Mouse (Mus musculus): ENCODE data around the gene Olfr1440.

The Olfr1440 gene

GRCm38 (mm10) chr19:12386979-12387378 is at the start of gene Olfr1440:
TSS of gene Olfr1440 (plus strand) at chr19:12387279.
- no peak for DNase-seq

- no peak for DNase-seq
Measured at GRCm38 (mm10) chr19:12373004-12373403, 14.1 kb upstream of the Olfr1440 start.

GRCm38 (mm10) chr19:12374465-12375025 is 12.5 kb upstream of the Olfr1440 start:
- no peak for DNase-seq

GRCm38 (mm10) chr19:12413737-12414136 is 26.7 kb downstream of the Olfr1440 start:
- no peak for DNase-seq

- no peak for DNase-seq
Measured at GRCm38 (mm10) chr19:12417361-12417760, 30.3 kb downstream of the Olfr1440 start, which contains the start of gene Olfr1441. TSS of gene Olfr1441 (plus strand) at chr19:12417433.

DNA sequence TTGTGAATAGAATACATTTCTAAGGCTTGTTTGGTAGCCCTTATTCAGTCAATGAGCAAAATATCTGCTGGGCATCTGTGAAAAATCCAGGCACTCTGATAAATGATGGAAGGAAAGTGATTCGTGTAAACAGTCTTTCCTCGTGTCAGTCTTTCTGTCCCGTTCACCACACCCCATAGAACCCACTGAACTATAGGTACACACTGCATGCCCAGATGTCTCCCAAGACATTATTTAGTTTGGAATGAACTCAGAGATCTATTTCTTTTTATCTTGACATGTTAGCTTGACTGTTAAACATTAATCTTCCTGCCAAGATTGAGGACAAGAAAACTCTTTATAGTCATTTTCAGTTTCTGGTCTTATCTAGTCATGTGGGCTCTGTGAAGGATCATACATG is 31.2 kb downstream of the Olfr1440 start:
- DNase-seq, result no peak

DNA sequence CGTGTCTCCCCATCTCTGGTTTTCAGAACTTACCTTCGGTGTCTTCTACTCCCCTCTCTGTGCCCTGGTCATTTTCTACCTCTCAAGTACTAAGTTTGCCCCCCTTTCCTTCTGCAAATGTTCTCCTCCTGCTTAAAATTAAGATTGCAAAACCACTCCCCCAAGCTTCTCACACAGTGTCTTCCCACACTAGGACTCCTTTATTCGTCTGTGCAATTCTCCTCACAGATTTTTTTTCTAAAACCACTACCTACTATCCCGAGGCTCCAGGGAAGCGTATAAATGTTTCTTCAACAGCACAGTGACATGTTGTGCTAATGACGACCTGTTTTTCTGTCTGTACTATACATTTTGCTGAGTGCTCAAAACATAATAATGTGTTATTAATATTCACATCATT is 33.5 kb downstream of the Olfr1440 start:
- no peak for DNase-seq

DNA sequence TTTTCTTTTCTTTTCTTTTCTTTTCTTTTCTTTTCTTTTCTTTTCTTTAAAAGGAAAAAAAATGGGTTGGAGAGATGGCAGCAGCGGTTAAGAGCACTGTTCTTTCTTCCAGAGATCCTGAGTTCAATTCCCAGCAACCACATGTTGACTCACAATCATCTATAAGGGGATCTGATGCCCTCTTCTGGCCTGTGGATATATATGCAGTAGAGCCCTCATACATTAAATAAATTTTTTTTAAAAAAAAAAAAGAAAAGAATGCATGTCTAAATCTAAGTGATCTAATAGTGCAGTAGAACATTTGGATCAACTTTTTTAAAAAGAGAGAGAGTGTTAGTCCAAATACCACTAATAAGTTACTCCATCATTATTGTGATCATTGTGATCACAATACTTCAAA is 34.6 kb downstream of the Olfr1440 start:
- no peak for DNase-seq

- no peak for DNase-seq
Measured at GRCm38 (mm10) chr19:12427101-12427500, 40.0 kb downstream of the Olfr1440 start.

- DNase-seq, result no peak
Measured at GRCm38 (mm10) chr19:12427605-12428004, 40.5 kb downstream of the Olfr1440 start, which contains the start of gene Pfpl. TSS of gene Pfpl (plus strand) at chr19:12427905.

- no peak for DNase-seq
Measured at GRCm38 (mm10) chr19:12433033-12433432, 46.0 kb downstream of the Olfr1440 start.

DNA sequence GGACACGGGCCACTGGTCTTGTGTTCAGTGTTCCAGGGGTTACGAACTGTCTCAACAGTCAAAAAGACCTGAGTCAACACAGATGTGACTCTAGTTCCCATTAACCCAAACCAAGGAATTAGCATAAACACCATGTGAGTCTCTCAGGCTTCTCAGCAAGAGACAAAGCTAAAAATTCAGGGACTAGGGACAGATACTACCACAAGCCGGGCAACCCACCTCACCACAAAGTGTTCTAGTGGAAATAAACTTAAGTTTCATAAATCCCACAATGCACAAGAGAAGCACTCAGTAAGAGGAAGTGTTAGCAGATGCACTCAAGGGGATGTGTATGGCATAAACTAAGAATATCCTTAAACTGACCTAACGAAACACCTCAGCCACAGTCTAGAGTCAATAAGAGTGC is 47.9 kb downstream of the Olfr1440 start:
- no peak for DNase-seq

- no peak for DNase-seq
Measured at GRCm38 (mm10) chr19:12435750-12436524, 48.9 kb downstream of the Olfr1440 start.

GRCm38 (mm10) chr19:12439581-12439980 is 52.5 kb downstream of the Olfr1440 start:
- DNase-seq, result no peak

DNA sequence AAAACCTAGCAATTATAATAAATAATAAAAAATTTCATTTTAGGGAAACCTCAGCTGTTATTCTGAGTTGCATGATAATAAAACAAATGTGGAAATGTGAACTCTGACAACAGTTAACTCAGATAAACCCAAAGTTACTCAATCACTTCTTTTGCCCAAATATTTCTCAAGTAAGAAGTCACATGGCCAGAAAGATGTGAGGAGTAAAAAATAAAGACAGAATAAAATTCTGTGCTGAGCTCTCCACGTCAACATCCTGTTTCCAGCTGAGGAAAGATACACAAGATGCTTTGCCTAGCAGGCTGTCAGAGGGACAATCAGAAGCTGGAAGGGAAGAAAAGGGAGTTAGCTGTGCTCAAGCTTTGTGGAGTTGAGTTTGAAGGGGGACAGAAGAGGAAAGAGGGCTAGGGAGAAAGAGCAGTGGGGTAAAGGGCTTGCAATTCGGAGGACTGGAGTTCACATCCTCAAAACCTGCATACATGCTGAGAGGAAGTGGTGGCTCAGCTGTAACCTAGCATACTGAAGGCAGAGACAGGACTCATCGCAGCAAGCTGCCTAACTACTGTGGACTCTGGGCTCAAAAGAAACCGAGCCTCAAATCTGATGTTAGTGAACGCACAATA is 53.1 kb downstream of the Olfr1440 start:
- no peak for DNase-seq

DNA sequence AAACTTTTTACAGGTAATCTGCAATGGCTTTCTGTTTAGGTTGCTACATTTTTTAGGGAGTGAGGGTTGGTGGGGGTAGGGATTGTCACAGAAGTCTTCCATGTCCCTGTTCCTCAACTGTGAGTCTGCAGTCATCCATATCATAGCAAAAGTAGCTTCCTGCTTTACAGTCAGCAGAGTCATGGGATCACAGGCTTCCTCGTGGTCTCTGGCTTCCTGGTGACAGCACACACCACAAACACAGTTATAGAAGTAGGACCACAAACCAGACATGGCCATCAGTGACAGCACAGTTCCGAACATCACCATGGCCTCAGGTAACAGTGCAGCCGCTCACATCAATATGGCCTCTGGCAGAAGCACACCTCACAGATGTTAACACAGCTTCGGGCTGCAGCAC is 55.5 kb downstream of the Olfr1440 start:
- DNase-seq, result no peak

- no peak for DNase-seq
Measured at GRCm38 (mm10) chr19:12445014-12445413, 57.9 kb downstream of the Olfr1440 start.
